Mouse (Mus musculus) hindbrain, embryonic 14.5 days (tissue): ENCODE data around the gene Phactr3. TPM values are rescaled to one million over a fixed set of nuclear protein-coding genes. Genes with fewer than 3 reads are reported as not detected.

ENCODE experiments used
- ATAC-seq: fragments of 200-750 bp; cut with Nextera tagmentation; 2 replicates; pipeline ENCODE4 v1.8.0; 2017; ENCODE audit warnings: moderate number of reproducible peaks, mild to moderate bottlenecking, moderate TSS enrichment, moderate library complexity; ENCODE audit not compliant: low FRiP score
- DNase-seq: peaks from one replicate; pipeline ENCODE4 v3.0.0-alpha.2; 2015; ENCODE audit warnings: low spot score
- H3K27ac ChIP-seq: fragments of 300-500 bp; sonication (generic); 2 replicates; pipeline ENCODE4 v1.5.1; 2014; ENCODE audit warnings: mild to moderate bottlenecking, moderate library complexity
- H3K27me3 ChIP-seq: fragments of 300-500 bp; sonication (generic); 2 replicates; pipeline ENCODE4 v1.6.1; 2014; ENCODE audit warnings: mild to moderate bottlenecking, low read length, mixed read lengths; ENCODE audit not compliant: control insufficient read depth, insufficient read depth
- H3K36me3 ChIP-seq: fragments of 300-500 bp; sonication (generic); replicated peaks from 2 replicates; pipeline ENCODE4 v1.6.1; 2014; ENCODE audit not compliant: control insufficient read depth, insufficient read depth
- H3K4me1 ChIP-seq: fragments of 300-500 bp; sonication (generic); replicated peaks from 2 replicates; pipeline ENCODE4 v1.6.1; 2014; ENCODE audit warnings: antibody characterized with exemption, low read length, mixed read lengths; ENCODE audit not compliant: control insufficient read depth, insufficient read depth
- H3K4me2 ChIP-seq: fragments of 300-500 bp; sonication (generic); replicated peaks from 2 replicates; pipeline ENCODE4 v1.6.1; 2014; ENCODE audit warnings: mild to moderate bottlenecking, moderate library complexity
- H3K4me3 ChIP-seq: fragments of 300-500 bp; sonication (generic); replicated peaks from 2 replicates; pipeline ENCODE4 v1.5.1; 2014; ENCODE audit warnings: mild to moderate bottlenecking, low read length
- H3K9ac ChIP-seq: fragments of 300-500 bp; sonication (generic); 2 replicates; pipeline ENCODE4 v1.6.1; 2014
- H3K9me3 ChIP-seq: fragments of 300-500 bp; sonication (generic); 2 replicates; pipeline ENCODE4 v1.6.1; 2016; ENCODE audit warnings: low read length; ENCODE audit not compliant: control insufficient read depth
- WGBS: fragments of 180-500 bp; shearing (Covaris S2); extraction: QIAGEN DNeasy Blood & Tissue Kit; methylation state at CpG from one replicate; pipeline ENCODE4 v1.1.7; 2014; 5-methylcytosine and 5-hydroxymethylcytosine counted together
- polyA plus RNA-seq: library from polyadenylated mRNA; unstranded; fragments of >200 nt; fragmentation: Nextera tagmentation; extraction: Ambion mirVana; gene quantifications from 2 replicates; pipeline ENCODE4 v1.2.1, GENCODE M21; 2014

Gene Phactr3
- polyA plus RNA-seq, 1 experiment from 2014 or later = 56.9 TPM

DNA sequence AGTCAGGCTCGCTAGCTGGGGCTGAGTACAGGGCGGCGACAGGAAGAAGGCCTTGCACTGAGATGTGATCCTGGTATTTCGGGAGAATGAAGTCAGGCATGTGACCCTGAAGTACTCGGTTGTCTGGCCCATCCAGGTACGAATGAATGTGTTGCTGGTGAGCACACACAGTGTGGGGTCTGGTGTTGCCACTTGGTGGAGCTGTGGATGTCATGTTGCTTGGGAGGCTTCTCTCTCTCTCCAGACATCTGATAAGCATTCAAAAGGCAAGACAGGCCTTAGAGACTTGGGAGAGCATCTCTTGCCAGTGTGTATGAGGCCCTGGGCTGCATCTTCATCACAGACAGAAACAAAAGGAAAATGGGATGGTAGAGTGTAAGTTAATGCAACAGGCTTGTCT is 77.3 kb downstream of the Phactr3 start:
- H3K4me3 ChIP-seq = no peak overlapping the region
- no peak overlapping the region for H3K27ac ChIP-seq
- H3K4me2 ChIP-seq = no peak overlapping the region
- ATAC-seq (no peak), DNase-seq (no peak)
- 91% methylated on average over 6 of the region's 6 CpGs for WGBS
- no peak overlapping the region for H3K9ac ChIP-seq
- no peaks in the 10 kb centered on the region for H3K9me3 ChIP-seq
- peaks cover 25% of the 10 kb centered on the region for H3K4me1 ChIP-seq
- H3K27me3 ChIP-seq = no peaks in the 10 kb centered on the region
- no peaks in the 10 kb centered on the region for H3K36me3 ChIP-seq

DNA sequence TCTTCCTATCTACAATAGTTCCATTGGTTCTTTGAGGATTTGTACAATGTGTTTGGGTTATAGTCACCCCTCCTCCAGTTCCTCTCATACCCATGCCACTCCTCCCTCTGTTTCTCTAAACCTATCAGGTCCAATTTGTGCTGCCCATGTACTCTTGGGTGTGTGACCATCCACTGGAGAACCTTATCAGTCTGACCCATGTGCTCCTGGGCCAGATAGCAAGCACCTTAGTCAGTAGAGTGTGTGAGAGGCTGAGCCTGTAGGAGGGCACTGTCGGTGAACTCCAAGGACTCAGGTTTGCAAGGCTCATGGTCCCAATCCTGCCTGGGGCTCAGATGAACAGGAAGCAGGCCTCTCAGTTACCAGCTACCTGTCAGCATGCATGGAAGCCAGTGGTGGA is 78.8 kb downstream of the Phactr3 start:
- Histone ChIP-seq H3K27me3 (no peaks in the 10 kb centered on the region), H3K4me2 (no peak overlapping the region), H3K4me1 (peaks cover 19% of the 10 kb centered on the region), H3K4me3 (no peak overlapping the region), H3K9ac (no peak overlapping the region), H3K9me3 (no peaks in the 10 kb centered on the region), H3K27ac (no peak overlapping the region), H3K36me3 (no peaks in the 10 kb centered on the region)
- 84% methylated on average over 1 of the region's 1 CpGs for WGBS
- ATAC-seq = no peak
- DNase-seq = no peak

- Histone ChIP-seq H3K9me3 (no peaks in the 10 kb centered on the region), H3K27me3 (no peaks in the 10 kb centered on the region), H3K27ac (no peak overlapping the region), H3K4me2 (no peak overlapping the region), H3K36me3 (no peaks in the 10 kb centered on the region), H3K9ac (no peak overlapping the region), H3K4me1 (no peaks in the 10 kb centered on the region), H3K4me3 (no peak overlapping the region)
- 82% methylated on average over 10 of the region's 10 CpGs for WGBS
- DNase-seq (no peak), ATAC-seq (no peak)
Measured at GRCm38 (mm10) chr2:178204455-178204854, 85.7 kb downstream of the Phactr3 start.

GRCm38 (mm10) chr2:178208186-178208600 is 89.4 kb downstream of the Phactr3 start:
- WGBS = 70% methylated on average over 5 of the region's 5 CpGs

DNA sequence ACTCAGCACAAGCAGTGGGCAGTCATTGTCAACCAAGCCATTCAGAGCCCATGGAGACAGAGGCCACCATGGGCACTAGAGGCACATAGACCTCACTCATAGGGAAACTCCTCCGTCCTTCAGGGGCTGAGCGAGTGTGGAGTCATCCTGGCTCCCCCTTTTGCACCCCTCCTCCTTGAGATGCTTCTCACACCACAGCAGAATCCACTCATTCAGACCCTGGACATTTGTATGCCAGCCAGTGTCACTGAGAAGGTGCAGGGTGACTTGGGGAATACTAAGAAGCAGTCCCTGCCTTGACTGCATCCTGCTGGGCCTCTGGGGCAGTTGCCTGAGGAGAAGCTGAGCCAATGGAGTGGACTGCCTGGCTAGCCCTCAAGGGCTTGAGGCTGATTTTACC is 95.1 kb downstream of the Phactr3 start:
- H3K27ac ChIP-seq = no peak overlapping the region
- no peaks in the 10 kb centered on the region for H3K9me3 ChIP-seq
- no peak overlapping the region for H3K4me3 ChIP-seq
- ATAC-seq (0 out of 2 replicates have a peak, but pooled peaks have one; percentile 28), DNase-seq (no peak)
- WGBS = 70% methylated on average over 2 of the region's 2 CpGs
- no peak overlapping the region for H3K9ac ChIP-seq
- no peaks in the 10 kb centered on the region for H3K36me3 ChIP-seq
- no peaks in the 10 kb centered on the region for H3K27me3 ChIP-seq
- no peaks in the 10 kb centered on the region for H3K4me1 ChIP-seq
- no peak overlapping the region for H3K4me2 ChIP-seq

More at GRCm38 (mm10) chr2:178208186-178208600, 89.4 kb downstream of the Phactr3 start:
- no peak for ATAC-seq
- H3K9me3 ChIP-seq = no peaks in the 10 kb centered on the region
- no peak for DNase-seq
- H3K27me3 ChIP-seq = no peaks in the 10 kb centered on the region
- H3K4me3 ChIP-seq = no peak overlapping the region
- no peak overlapping the region for H3K9ac ChIP-seq
- H3K4me2 ChIP-seq = no peak overlapping the region
- no peaks in the 10 kb centered on the region for H3K4me1 ChIP-seq
- H3K27ac ChIP-seq = no peak overlapping the region
- no peaks in the 10 kb centered on the region for H3K36me3 ChIP-seq

DNA sequence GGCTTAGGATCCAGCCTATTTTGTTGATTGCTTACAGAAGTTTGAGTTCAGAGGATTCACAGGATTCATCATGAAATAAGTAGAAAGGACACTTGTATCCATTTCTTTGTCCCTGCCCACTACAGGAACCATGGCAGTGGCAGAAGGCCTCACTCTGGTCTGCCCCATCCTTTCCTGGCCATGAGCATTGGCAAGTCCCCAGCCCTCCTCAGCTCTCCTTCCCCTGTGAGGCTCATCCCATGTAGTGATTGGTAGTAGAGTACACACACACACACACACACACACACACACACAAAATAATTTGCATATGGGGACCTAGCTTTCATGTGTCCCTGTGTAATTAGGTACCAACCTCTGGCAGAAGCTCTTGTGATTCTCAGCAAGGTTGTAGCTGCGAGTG is 95.8 kb downstream of the Phactr3 start:
- Histone ChIP-seq H3K27ac (no peak overlapping the region), H3K27me3 (no peaks in the 10 kb centered on the region), H3K4me2 (no peak overlapping the region), H3K9ac (no peak overlapping the region), H3K9me3 (no peaks in the 10 kb centered on the region), H3K36me3 (no peaks in the 10 kb centered on the region), H3K4me1 (no peaks in the 10 kb centered on the region), H3K4me3 (no peak overlapping the region)
- no peak for ATAC-seq
- DNase-seq = no peak
- WGBS = 81% methylated on average over 1 of the region's 1 CpGs

DNA sequence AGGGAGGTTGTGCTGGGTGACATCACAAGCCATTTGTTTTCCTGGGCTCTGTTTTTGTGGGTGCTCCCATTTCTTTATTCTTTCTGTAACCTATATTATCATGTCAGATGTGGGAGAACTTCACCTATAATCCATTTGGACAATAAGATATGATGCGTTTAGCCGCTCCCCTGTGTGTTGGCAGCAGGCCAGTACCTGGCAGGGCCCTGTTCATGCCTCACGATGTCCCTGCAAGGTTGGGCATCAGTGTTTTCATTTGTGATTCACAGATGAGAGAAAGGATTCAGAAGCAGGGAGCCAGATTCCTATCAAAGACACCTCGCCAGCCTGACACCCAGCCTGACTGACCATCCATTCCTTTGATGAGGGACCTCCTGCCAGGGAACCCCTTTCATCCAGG is 99.7 kb downstream of the Phactr3 start:
- DNase-seq (no peak), ATAC-seq (no peak)
- H3K9me3 ChIP-seq = no peaks in the 10 kb centered on the region
- no peaks in the 10 kb centered on the region for H3K36me3 ChIP-seq
- no peak overlapping the region for H3K9ac ChIP-seq
- no peak overlapping the region for H3K27ac ChIP-seq
- H3K27me3 ChIP-seq = no peaks in the 10 kb centered on the region
- no peak overlapping the region for H3K4me2 ChIP-seq
- no peaks in the 10 kb centered on the region for H3K4me1 ChIP-seq
- 60% methylated on average over 4 of the region's 4 CpGs for WGBS
- H3K4me3 ChIP-seq = no peak overlapping the region

GRCm38 (mm10) chr2:178219454-178220147 is 100.8 kb downstream of the Phactr3 start:
- DNase-seq (no peak), ATAC-seq (no peak)
- no peak overlapping the region for H3K4me2 ChIP-seq
- H3K9ac ChIP-seq = no peak overlapping the region
- H3K4me3 ChIP-seq = no peak overlapping the region
- H3K36me3 ChIP-seq = no peaks in the 10 kb centered on the region
- no peaks in the 10 kb centered on the region for H3K4me1 ChIP-seq
- no peaks in the 10 kb centered on the region for H3K9me3 ChIP-seq
- no peak overlapping the region for H3K27ac ChIP-seq
- no peaks in the 10 kb centered on the region for H3K27me3 ChIP-seq
- 73% methylated on average over 5 of the region's 5 CpGs for WGBS

GRCm38 (mm10) chr2:178220148-178220717 is 101.5 kb downstream of the Phactr3 start:
- Histone ChIP-seq H3K9ac (no peak overlapping the region), H3K4me1 (no peaks in the 10 kb centered on the region), H3K27ac (no peak overlapping the region), H3K9me3 (no peaks in the 10 kb centered on the region), H3K36me3 (no peaks in the 10 kb centered on the region), H3K27me3 (no peaks in the 10 kb centered on the region), H3K4me2 (no peak overlapping the region), H3K4me3 (no peak overlapping the region)
- DNase-seq (no peak), ATAC-seq (no peak)
- WGBS = 56% methylated on average over 3 of the region's 3 CpGs
